Mouse (Mus musculus) kidney, postnatal 25 days (tissue): ENCODE measurements around the gene Rcan2.

Experiments
- DNase-seq, 2 experiments: peaks; one replicate each; pipeline ENCODE4 v3.0.0; 2021; ENCODE audit warnings: mixed read lengths in 2 of 2

Gene Rcan2

GRCm38 (mm10) chr17:44078631-44079350 is 277.6 kb downstream of the Rcan2 start, which contains the start of gene Enpp5:
TSS of gene Enpp5 (plus strand) at chr17:44078813.
- DNase-seq = peak; percentile 90 to 96

GRCm38 (mm10) chr17:44083156-44083555 is 282.0 kb downstream of the Rcan2 start:
- no peak for DNase-seq

GRCm38 (mm10) chr17:44088226-44088625 is 287.1 kb downstream of the Rcan2 start:
- DNase-seq = no peak
